Mouse (Mus musculus): ENCODE results near the gene Mlst8. TPM values are rescaled to one million over a fixed set of nuclear protein-coding genes. Genes with fewer than 3 reads are reported as not detected.
A peak's percentile ranks its signal among the peaks of the same experiment; 100 is the strongest.
"Not testable (repeated sequence)": the region's sequence is repeated elsewhere in the genome, so short reads cannot be mapped to it uniquely, and the experiment has no call there.

Mlst8 gene
- total RNA-seq, 2 experiments from 2014 or later: 36.1 to 38.7 TPM

DNA sequence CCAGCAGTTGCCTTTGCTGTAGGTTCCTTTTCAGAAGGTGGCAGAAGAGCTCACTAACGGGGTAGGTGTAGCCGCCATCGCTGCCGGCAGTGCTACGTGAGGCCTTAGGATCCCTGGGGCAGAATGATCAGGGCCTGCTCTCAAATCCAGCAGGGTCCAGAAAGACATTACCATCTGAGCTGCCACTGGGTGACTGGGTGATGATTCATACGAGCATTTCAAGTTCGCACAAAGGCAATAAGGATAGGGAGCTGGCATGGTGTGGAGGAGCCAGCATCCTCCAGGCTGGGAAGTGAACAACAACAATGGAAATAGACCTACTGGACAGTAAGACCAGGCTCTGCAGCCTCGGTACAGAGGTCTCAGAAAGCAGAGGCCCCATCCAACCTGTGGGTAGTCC is 38.5 kb downstream of the Mlst8 start:
- ATAC-seq (replicated peaks; ENCODE audit: low FRiP score, low TSS enrichment, poor library complexity, severe bottlenecking): no peak

- ATAC-seq (replicated peaks; ENCODE audit: low FRiP score, low TSS enrichment, poor library complexity, severe bottlenecking): peak; percentile 46; the same call in 1 of the 2 replicates
Measured at GRCm38 (mm10) chr17:24437016-24437415, 41.9 kb downstream of the Mlst8 start.

- no peak for ATAC-seq (replicated peaks; ENCODE audit: low FRiP score, low TSS enrichment, poor library complexity, severe bottlenecking)
Measured at GRCm38 (mm10) chr17:24429201-24429983, 49.5 kb downstream of the Mlst8 start.

DNA sequence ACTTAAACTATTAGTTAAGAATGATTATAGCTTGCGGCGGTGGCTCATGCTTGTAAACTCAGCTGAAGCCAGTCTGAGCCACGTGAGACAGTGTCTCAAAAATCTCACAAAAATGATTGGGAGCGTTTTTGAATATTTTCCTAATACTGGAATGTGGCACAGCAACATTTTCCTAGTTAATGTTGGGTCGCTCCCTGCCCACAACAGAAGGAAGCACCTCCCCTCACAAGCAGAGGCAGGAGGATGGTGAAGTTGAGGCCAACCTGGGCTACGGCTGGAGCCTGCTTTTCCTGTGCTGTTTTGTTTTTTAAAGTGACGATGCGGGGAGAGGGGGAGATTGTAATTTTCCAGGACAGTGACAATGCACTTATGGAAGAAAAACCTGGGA is 51.7 kb downstream of the Mlst8 start:
- no peak for ATAC-seq (replicated peaks; ENCODE audit: low FRiP score, low TSS enrichment, poor library complexity, severe bottlenecking)

DNA sequence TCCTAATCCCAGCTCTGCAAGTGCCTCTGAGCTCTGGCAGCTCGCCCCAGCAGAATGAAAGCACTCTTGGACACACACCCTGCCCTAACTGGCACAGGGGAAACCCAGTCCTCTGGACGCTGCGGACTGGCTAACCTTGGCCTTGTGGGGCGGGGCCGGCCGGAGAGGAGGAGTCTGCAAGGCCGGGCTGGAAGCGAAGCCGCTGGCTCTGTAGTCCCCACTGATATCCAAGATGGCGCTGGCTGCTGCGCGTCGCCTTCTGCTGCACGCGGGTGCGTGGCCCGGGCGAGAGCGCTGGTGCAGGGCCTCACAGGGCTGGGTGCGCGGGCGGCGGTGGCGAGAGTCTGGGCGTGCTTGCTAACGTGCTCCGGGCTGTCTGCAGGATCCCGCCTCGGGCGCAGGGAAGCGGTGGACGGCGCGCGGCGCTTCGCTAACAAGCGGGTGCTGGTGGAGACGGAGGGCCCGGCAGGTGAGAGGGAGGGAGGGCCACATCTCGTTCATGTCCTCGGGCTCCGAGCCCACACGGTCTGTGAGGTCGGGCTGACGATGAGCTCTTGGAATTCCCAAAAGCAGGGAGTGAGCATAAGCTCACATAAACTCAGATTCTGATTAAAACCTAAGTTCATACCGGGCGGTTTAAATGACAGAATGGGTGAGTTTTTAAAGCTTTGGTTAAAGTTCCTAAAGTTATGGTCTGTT is 52.3 kb downstream of the Mlst8 start, which contains the start of gene Eci1:
Eci1 (plus strand) TSS at position 171 of the 699 bp plus-strand sequence.
- peak; percentile 96 for ATAC-seq (replicated peaks; ENCODE audit: low FRiP score, low TSS enrichment, poor library complexity, severe bottlenecking)

GRCm38 (mm10) chr17:24425905-24426304 is 53.0 kb downstream of the Mlst8 start:
- ATAC-seq (replicated peaks; ENCODE audit: low FRiP score, low TSS enrichment, poor library complexity, severe bottlenecking): no peak

DNA sequence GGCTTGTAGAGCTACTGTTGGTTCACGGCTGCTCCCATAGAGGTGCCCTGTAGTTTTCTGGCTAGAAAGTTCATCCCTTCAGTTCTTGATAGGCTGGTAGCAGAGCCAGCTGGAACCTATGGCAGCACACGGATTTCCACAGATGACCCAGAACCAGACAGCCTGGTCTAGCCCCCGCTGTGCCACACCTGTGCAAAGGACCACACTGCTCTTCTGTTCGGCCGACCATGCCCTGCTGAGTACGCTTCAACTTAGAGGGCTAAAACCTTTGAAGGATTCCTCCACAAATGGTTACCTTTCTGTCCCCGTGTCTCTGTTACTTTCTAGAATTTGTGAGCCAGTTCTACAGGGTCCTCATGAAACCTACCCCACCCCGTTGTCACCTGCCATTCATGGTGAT is 53.6 kb downstream of the Mlst8 start:
- not testable (repeated sequence) for ATAC-seq (replicated peaks; ENCODE audit: low FRiP score, low TSS enrichment, poor library complexity, severe bottlenecking)

DNA sequence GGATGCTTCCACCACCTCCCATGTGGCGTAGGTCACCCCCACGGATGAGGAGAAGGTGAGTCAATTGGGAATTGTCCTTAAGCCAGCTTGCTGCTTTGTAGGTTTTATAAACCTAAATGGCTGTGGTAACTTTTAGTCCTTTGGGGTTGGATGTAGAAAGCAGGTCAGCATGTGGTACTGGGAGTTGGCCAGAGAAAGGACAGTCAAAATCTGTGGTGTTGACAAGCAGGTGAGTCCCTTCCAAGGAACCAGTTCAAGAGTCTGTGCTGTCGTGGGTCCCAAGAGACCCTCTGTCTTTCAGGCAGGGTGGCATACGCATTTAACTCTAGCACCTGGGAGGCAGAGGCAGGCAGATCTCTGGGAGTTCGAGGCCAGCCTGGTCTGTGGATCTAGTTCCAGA is 54.4 kb downstream of the Mlst8 start:
- ATAC-seq (replicated peaks; ENCODE audit: low FRiP score, low TSS enrichment, poor library complexity, severe bottlenecking): no peak

Other genes starting within 250 kb of the Mlst8 start
- gene Ccnf, start 227.6 kb downstream of the Mlst8 start, total RNA-seq (2014; fragmentation: Nextera tagmentation): 34.7 and 40.9 TPM in 2 replicates
- 17.5 and 24.4 TPM in 2 replicates for gene Ccnf, start 227.6 kb downstream of the Mlst8 start, total RNA-seq (2017)
- not detected in 2 replicates for gene Abca17, start 128.0 kb downstream of the Mlst8 start, total RNA-seq (2014; fragmentation: Nextera tagmentation)
- not detected in 2 replicates for gene Abca17, start 128.0 kb downstream of the Mlst8 start, total RNA-seq (2017)
- gene Abca3, start 127.1 kb downstream of the Mlst8 start, total RNA-seq (2014; fragmentation: Nextera tagmentation): 103 and 105 TPM in 2 replicates
- 30.3 and 39.6 TPM in 2 replicates for gene Abca3, start 127.1 kb downstream of the Mlst8 start, total RNA-seq (2017)
- 325 and 334 TPM in 2 replicates for gene Rnps1, start 64.5 kb downstream of the Mlst8 start, total RNA-seq (2014; fragmentation: Nextera tagmentation)
- gene Rnps1, start 64.5 kb downstream of the Mlst8 start, total RNA-seq (2017): 263 and 290 TPM in 2 replicates
- 79.7 and 88.7 TPM in 2 replicates for gene Eci1, start 52.4 kb downstream of the Mlst8 start, total RNA-seq (2014; fragmentation: Nextera tagmentation)
- gene Eci1, start 52.4 kb downstream of the Mlst8 start, total RNA-seq (2017): 33.3 and 37.6 TPM in 2 replicates
- gene Dnase1l2, start 36.0 kb downstream of the Mlst8 start, total RNA-seq (2014; fragmentation: Nextera tagmentation): 1.2 and 5.0 TPM in 2 replicates
- gene Dnase1l2, start 36.0 kb downstream of the Mlst8 start, total RNA-seq (2017): 0.34 and 2.9 TPM in 2 replicates
- 47.7 and 60.9 TPM in 2 replicates for gene E4f1, start 8.8 kb downstream of the Mlst8 start, total RNA-seq (2014; fragmentation: Nextera tagmentation)
- gene E4f1, start 8.8 kb downstream of the Mlst8 start, total RNA-seq (2017): 10.5 and 20.8 TPM in 2 replicates
- 32.8 and 43.6 TPM in 2 replicates for gene Pgp, start 8.7 kb downstream of the Mlst8 start, total RNA-seq (2014; fragmentation: Nextera tagmentation)
- gene Pgp, start 8.7 kb downstream of the Mlst8 start, total RNA-seq (2017): 21.9 and 23.4 TPM in 2 replicates
- gene Bricd5, start 5.2 kb downstream of the Mlst8 start, total RNA-seq (2014; fragmentation: Nextera tagmentation): not detected in 2 replicates
- gene Bricd5, start 5.2 kb downstream of the Mlst8 start, total RNA-seq (2017): 0.80 TPM in 1 of 2 replicates, not detected in the other
- not detected in 2 replicates for gene Caskin1, start 9.5 kb upstream of the Mlst8 start, total RNA-seq (2014; fragmentation: Nextera tagmentation)
- gene Caskin1, start 9.5 kb upstream of the Mlst8 start, total RNA-seq (2017): not detected in 2 replicates
- gene Traf7, start 48.9 kb upstream of the Mlst8 start, total RNA-seq (2014; fragmentation: Nextera tagmentation): 111 and 143 TPM in 2 replicates
- gene Traf7, start 48.9 kb upstream of the Mlst8 start, total RNA-seq (2017): 66.3 and 84.8 TPM in 2 replicates
- not detected in 2 replicates for gene Rab26, start 55.1 kb upstream of the Mlst8 start, total RNA-seq (2014; fragmentation: Nextera tagmentation)
- gene Rab26, start 55.1 kb upstream of the Mlst8 start, total RNA-seq (2017): 1.3 TPM in 1 of 2 replicates, not detected in the other
- 17.2 and 20.5 TPM in 2 replicates for gene Pkd1, start 70.8 kb upstream of the Mlst8 start, total RNA-seq (2014; fragmentation: Nextera tagmentation)
- gene Pkd1, start 70.8 kb upstream of the Mlst8 start, total RNA-seq (2017): 4.6 and 5.4 TPM in 2 replicates
- 70.8 and 101 TPM in 2 replicates for gene Tsc2, start 153.6 kb upstream of the Mlst8 start, total RNA-seq (2014; fragmentation: Nextera tagmentation)
- 39.0 and 44.3 TPM in 2 replicates for gene Tsc2, start 153.6 kb upstream of the Mlst8 start, total RNA-seq (2017)
- gene Nthl1, start 153.6 kb upstream of the Mlst8 start, total RNA-seq (2014; fragmentation: Nextera tagmentation): 7.8 and 14.1 TPM in 2 replicates
- gene Nthl1, start 153.6 kb upstream of the Mlst8 start, total RNA-seq (2017): 4.6 and 12.9 TPM in 2 replicates
- gene Slc9a3r2, start 171.2 kb upstream of the Mlst8 start, total RNA-seq (2014; fragmentation: Nextera tagmentation): 1.0 TPM in 1 of 2 replicates, not detected in the other
- 0.38 and 1.6 TPM in 2 replicates for gene Slc9a3r2, start 171.2 kb upstream of the Mlst8 start, total RNA-seq (2017)
- gene Npw, start 179.4 kb upstream of the Mlst8 start, total RNA-seq (2014; fragmentation: Nextera tagmentation): 2.0 TPM in 1 of 2 replicates, not detected in the other
- gene Npw, start 179.4 kb upstream of the Mlst8 start, total RNA-seq (2017): not detected in 2 replicates
- gene Zfp598, start 190.6 kb upstream of the Mlst8 start, total RNA-seq (2014; fragmentation: Nextera tagmentation): 44.9 and 65.2 TPM in 2 replicates
- gene Zfp598, start 190.6 kb upstream of the Mlst8 start, total RNA-seq (2017): 24.7 and 32.1 TPM in 2 replicates
- not detected in 2 replicates for gene Syngr3, start 210.9 kb upstream of the Mlst8 start, total RNA-seq (2014; fragmentation: Nextera tagmentation)
- not detected in 2 replicates for gene Syngr3, start 210.9 kb upstream of the Mlst8 start, total RNA-seq (2017)
- gene Gfer, start 217.1 kb upstream of the Mlst8 start, total RNA-seq (2014; fragmentation: Nextera tagmentation): 39.2 and 44.6 TPM in 2 replicates
- 67.2 and 87.0 TPM in 2 replicates for gene Gfer, start 217.1 kb upstream of the Mlst8 start, total RNA-seq (2017)
- 3.5 TPM in 1 of 2 replicates, not detected in the other for gene Noxo1, start 217.2 kb upstream of the Mlst8 start, total RNA-seq (2014; fragmentation: Nextera tagmentation)
- gene Noxo1, start 217.2 kb upstream of the Mlst8 start, total RNA-seq (2017): 0.53 and 2.0 TPM in 2 replicates
- 58.4 and 91.1 TPM in 2 replicates for gene Tbl3, start 228.6 kb upstream of the Mlst8 start, total RNA-seq (2014; fragmentation: Nextera tagmentation)
- 48.9 and 54.8 TPM in 2 replicates for gene Tbl3, start 228.6 kb upstream of the Mlst8 start, total RNA-seq (2017)
- 0.72 TPM in 1 of 2 replicates, not detected in the other for gene Rnf151, start 239.0 kb upstream of the Mlst8 start, total RNA-seq (2014; fragmentation: Nextera tagmentation)
- 0.27 TPM in 1 of 2 replicates, not detected in the other for gene Rnf151, start 239.0 kb upstream of the Mlst8 start, total RNA-seq (2017)
- 6,242 and 6,563 TPM in 2 replicates for gene Rps2, start 239.0 kb upstream of the Mlst8 start, total RNA-seq (2014; fragmentation: Nextera tagmentation)
- gene Rps2, start 239.0 kb upstream of the Mlst8 start, total RNA-seq (2017): 1,324 and 2,144 TPM in 2 replicates
- 367 and 415 TPM in 2 replicates for gene Ndufb10, start 245.4 kb upstream of the Mlst8 start, total RNA-seq (2014; fragmentation: Nextera tagmentation)
- 283 and 299 TPM in 2 replicates for gene Ndufb10, start 245.4 kb upstream of the Mlst8 start, total RNA-seq (2017)
- gene Rpl3l, start 248.7 kb upstream of the Mlst8 start, total RNA-seq (2014; fragmentation: Nextera tagmentation): 0.76 TPM in 1 of 2 replicates, not detected in the other
- gene Rpl3l, start 248.7 kb upstream of the Mlst8 start, total RNA-seq (2017): 2.0 TPM in 1 of 2 replicates, not detected in the other

Data from megakaryocyte-erythroid progenitor cell, adult 5-6 weeks (primary cell).